Mouse (Mus musculus) mammary gland, adult 2 months (tissue): ENCODE data around the gene Tsr1. TPM values are rescaled to one million over a fixed set of nuclear protein-coding genes. Genes with fewer than 3 reads are reported as not detected.

ENCODE experiments used
- polyA plus RNA-seq: library from polyadenylated mRNA; depleted of rRNA; stranded (reverse); fragments of >200 nt; gene quantifications from 2 replicates; pipeline ENCODE4 v1.2.3, GENCODE M21; 2012; ENCODE audit warnings: low replicate concordance; rRNA removed

The Tsr1 gene
- polyA plus RNA-seq = 7.3 and 18.4 TPM in 2 replicates

GRCm38 (mm10) chr11:74897678-74898516 lies at the start of gene Tsr1:
Gene Tsr1 (plus strand): TSS chr11:74898071.

GRCm38 (mm10) chr11:74896901-74897677 lies 782 bp upstream of the Tsr1 start, which contains the start of gene Sgsm2:
Gene Sgsm2 (minus strand): TSS chr11:74897060.

GRCm38 (mm10) chr11:74925577-74926387 lies 27.9 kb downstream of the Tsr1 start, which contains the start of the genes Smg6 and Srr:
Gene Smg6 (plus strand): TSS chr11:74925823.
Gene Srr (minus strand): TSS chr11:74925948.

Other genes starting within 250 kb of the Tsr1 start
- gene Cluh, start 248.6 kb upstream of the Tsr1 start, polyA plus RNA-seq = 86.0 and 104 TPM in 2 replicates
- 10.8 and 29.6 TPM in 2 replicates for gene Pafah1b1, start 173.4 kb upstream of the Tsr1 start, polyA plus RNA-seq
- gene Mettl16, start 127.2 kb upstream of the Tsr1 start, polyA plus RNA-seq = 3.2 and 3.4 TPM in 2 replicates
- gene Mnt, start 67.2 kb upstream of the Tsr1 start, polyA plus RNA-seq = 16.2 and 36.7 TPM in 2 replicates
- 23.1 and 23.9 TPM in 2 replicates for gene Sgsm2, start 1.0 kb upstream of the Tsr1 start, polyA plus RNA-seq
- 38.3 and 44.7 TPM in 2 replicates for gene Smg6, start 27.8 kb downstream of the Tsr1 start, polyA plus RNA-seq
- gene Srr, start 27.9 kb downstream of the Tsr1 start, polyA plus RNA-seq = 5.0 and 20.3 TPM in 2 replicates